Mouse (Mus musculus): ENCODE measurements around the gene Serf2. TPM values are rescaled to one million over a fixed set of nuclear protein-coding genes. Genes with fewer than 3 reads are reported as not detected.

Gene Serf2
- 428 and 459 TPM in 2 replicates for total RNA-seq (2012; rRNA removed)

- TF ChIP-seq ZNF384 (IDR thresholded peaks at IDR 0.05; ENCODE audit: low read depth, low read length) (no peak), CHD2 (IDR thresholded peaks at IDR 0.05; ENCODE audit: low read depth, low read length) (no peak), HCFC1 (IDR thresholded peaks at IDR 0.05; ENCODE audit: borderline replicate concordance, insufficient read depth, low read length) (peak; percentile 72), ZC3H11A (IDR thresholded peaks at IDR 0.05; ENCODE audit: borderline replicate concordance, low read depth, low read length) (no peak), MAFK (IDR thresholded peaks at IDR 0.05; ENCODE audit: insufficient read depth, low read depth, low read length) (no peak)
- peaks cover 11% of the 10 kb centered on the region for H3K36me3 ChIP-seq (ENCODE audit: control insufficient read depth, insufficient read depth, low read length, poor library complexity, severe bottlenecking)
- H3K9ac ChIP-seq (ENCODE audit: insufficient read depth, low read depth, low read length, poor library complexity, severe bottlenecking) = peak within 1 kb of the TSS; percentile 99
- H3K9me3 ChIP-seq (ENCODE audit: control insufficient read depth, insufficient read depth, low read depth, low read length) = no peaks in the 10 kb centered on the region
- in situ Hi-C loops (cut with MboI; ENCODE audit: low sequenced_read_pairs in 2 of 2, unreplicated experiment in 2 of 2) = no loop called here
- peak within 1 kb of the TSS; percentile 88 for H3K27ac ChIP-seq (ENCODE audit: insufficient read depth, low read depth, low read length, poor library complexity, severe bottlenecking)
- H3K4me1 ChIP-seq (ENCODE audit: control insufficient read depth in 2 of 2, insufficient read depth in 2 of 2, low read length in 2 of 2, poor library complexity in 1 of 2) = peaks cover 2 to 4% of the 10 kb centered on the region in 2 experiments; a peak in 3 of 4 replicates
- peak; percentile 97 for DNase-seq (ENCODE audit: low read depth, low spot score)
- H3K4me3 ChIP-seq (ENCODE audit: insufficient read depth in 1 of 2, low read depth in 1 of 2, low read length in 2 of 2, poor library complexity in 1 of 2, severe bottlenecking in 1 of 2) = peak within 1 kb of the TSS; percentile 93 to 100
These were observed at the start of gene Serf2 for GRCm38 (mm10) chr2:121448739-121449535. Serf2 (plus strand) TSS chr2:121449195.

- H3K9me3 ChIP-seq (ENCODE audit: control insufficient read depth, insufficient read depth, low read depth, low read length) = no peaks in the 10 kb centered on the region
- no peak overlapping the region for H3K9ac ChIP-seq (ENCODE audit: insufficient read depth, low read depth, low read length, poor library complexity, severe bottlenecking)
- no peaks in the 10 kb centered on the region for H3K36me3 ChIP-seq (ENCODE audit: control insufficient read depth, insufficient read depth, low read length, poor library complexity, severe bottlenecking)
- no peak for DNase-seq (ENCODE audit: low read depth, low spot score)
- no peak overlapping the region for H3K27ac ChIP-seq (ENCODE audit: insufficient read depth, low read depth, low read length, poor library complexity, severe bottlenecking)
- H3K4me3 ChIP-seq (ENCODE audit: insufficient read depth in 1 of 2, low read depth in 1 of 2, low read length in 2 of 2, poor library complexity in 1 of 2, severe bottlenecking in 1 of 2) = no peak overlapping the region
- in situ Hi-C loops (cut with MboI; ENCODE audit: low sequenced_read_pairs in 2 of 2, unreplicated experiment in 2 of 2) = no loop called here
- no peaks in the 10 kb centered on the region for H3K4me1 ChIP-seq (ENCODE audit: control insufficient read depth in 2 of 2, insufficient read depth in 2 of 2, low read length in 2 of 2, poor library complexity in 1 of 2)
- TF ChIP-seq CHD2 (IDR thresholded peaks at IDR 0.05; ENCODE audit: low read depth, low read length) = no peak
These were observed 45.7 kb upstream of the Serf2 start for GRCm38 (mm10) chr2:121403296-121403695.

DNA sequence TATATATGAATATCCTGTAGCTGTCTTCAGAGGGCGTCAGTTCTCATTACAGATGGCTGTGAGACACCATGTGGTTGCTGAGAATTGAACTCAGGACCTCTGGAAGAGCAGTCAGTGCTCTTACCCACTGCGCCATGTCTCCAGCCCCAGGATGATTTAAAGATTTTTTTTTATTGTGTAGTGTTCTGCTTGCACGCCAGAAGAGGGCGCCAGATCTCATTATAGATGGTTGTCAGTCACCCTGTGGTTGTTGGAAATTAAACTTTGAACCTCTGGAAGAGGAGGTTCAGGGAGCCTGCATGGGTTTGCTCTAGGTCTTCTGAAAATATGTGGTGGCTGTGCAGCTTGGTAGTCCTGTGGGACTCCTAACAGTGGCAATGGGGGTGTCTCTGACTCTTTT lies 40.8 kb upstream of the Serf2 start:
- in situ Hi-C loops (cut with MboI; ENCODE audit: low sequenced_read_pairs in 2 of 2, unreplicated experiment in 2 of 2) = no loop called here
- H3K27ac ChIP-seq (ENCODE audit: insufficient read depth, low read depth, low read length, poor library complexity, severe bottlenecking) = no peak overlapping the region
- H3K9ac ChIP-seq (ENCODE audit: insufficient read depth, low read depth, low read length, poor library complexity, severe bottlenecking) = no peak overlapping the region
- TF ChIP-seq ZNF384 (IDR thresholded peaks at IDR 0.05; ENCODE audit: low read depth, low read length) = peak; percentile 94
- TF ChIP-seq MAFK (IDR thresholded peaks at IDR 0.05; ENCODE audit: insufficient read depth, low read depth, low read length) = no peak
- no peak overlapping the region for H3K4me3 ChIP-seq (ENCODE audit: insufficient read depth in 1 of 2, low read depth in 1 of 2, low read length in 2 of 2, poor library complexity in 1 of 2, severe bottlenecking in 1 of 2)
- DNase-seq (ENCODE audit: low read depth, low spot score) = peak; percentile 56
- H3K4me1 ChIP-seq (ENCODE audit: control insufficient read depth in 2 of 2, insufficient read depth in 2 of 2, low read length in 2 of 2, poor library complexity in 1 of 2) = no peaks in the 10 kb centered on the region; a peak in 1 of 4 replicates
- no peaks in the 10 kb centered on the region for H3K9me3 ChIP-seq (ENCODE audit: control insufficient read depth, insufficient read depth, low read depth, low read length)
- H3K36me3 ChIP-seq (ENCODE audit: control insufficient read depth, insufficient read depth, low read length, poor library complexity, severe bottlenecking) = no peaks in the 10 kb centered on the region

DNA sequence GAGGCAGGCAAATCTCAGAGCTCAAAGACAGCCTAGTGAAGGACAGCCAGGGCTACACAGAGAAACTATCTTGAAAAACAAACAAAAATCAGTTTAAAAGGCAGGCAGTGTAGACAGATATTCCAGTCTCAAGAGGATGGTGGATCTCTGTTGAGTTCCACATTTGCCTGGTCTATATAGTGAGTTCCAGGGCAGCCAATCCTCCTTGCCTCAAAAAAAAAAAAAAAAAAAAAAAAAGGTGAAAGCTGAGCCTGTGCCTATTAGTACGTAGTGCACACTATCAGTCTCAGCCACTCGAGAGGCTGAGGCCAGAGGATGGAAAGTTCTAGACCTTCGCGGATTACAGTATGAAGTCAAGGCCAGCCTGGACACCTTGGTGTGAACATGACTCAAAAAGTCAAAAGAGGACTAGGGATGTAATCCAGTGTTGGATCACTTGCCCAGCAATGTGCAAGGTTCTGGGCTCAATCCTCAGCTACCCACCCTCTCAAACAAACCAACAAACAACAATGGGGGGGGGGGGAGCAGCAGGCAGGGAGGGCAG lies 36.1 kb upstream of the Serf2 start:
- peak overlapping the region; percentile 69 for H3K27ac ChIP-seq (ENCODE audit: insufficient read depth, low read depth, low read length, poor library complexity, severe bottlenecking)
- peaks cover 5% of the 10 kb centered on the region for H3K36me3 ChIP-seq (ENCODE audit: control insufficient read depth, insufficient read depth, low read length, poor library complexity, severe bottlenecking)
- peaks cover 3 to 6% of the 10 kb centered on the region in 2 experiments; a peak in 3 of 4 replicates for H3K4me1 ChIP-seq (ENCODE audit: control insufficient read depth in 2 of 2, insufficient read depth in 2 of 2, low read length in 2 of 2, poor library complexity in 1 of 2)
- TF ChIP-seq ZNF384 (IDR thresholded peaks at IDR 0.05; ENCODE audit: low read depth, low read length) = peak; percentile 68; the same call in 1 of the 2 replicates
- TF ChIP-seq CHD2 (IDR thresholded peaks at IDR 0.05; ENCODE audit: low read depth, low read length) = no peak
- H3K4me3 ChIP-seq (ENCODE audit: insufficient read depth in 1 of 2, low read depth in 1 of 2, low read length in 2 of 2, poor library complexity in 1 of 2, severe bottlenecking in 1 of 2) = peak overlapping the region; percentile 90 to 99
- H3K9ac ChIP-seq (ENCODE audit: insufficient read depth, low read depth, low read length, poor library complexity, severe bottlenecking) = peak overlapping the region; percentile 84
- no peak for DNase-seq (ENCODE audit: low read depth, low spot score)
- in situ Hi-C loops (cut with MboI; ENCODE audit: low sequenced_read_pairs in 2 of 2, unreplicated experiment in 2 of 2) = no loop called here
- no peaks in the 10 kb centered on the region for H3K9me3 ChIP-seq (ENCODE audit: control insufficient read depth, insufficient read depth, low read depth, low read length)
